Mouse (Mus musculus) kidney, adult 2 months (tissue): ENCODE data around the gene Pax4. TPM values are rescaled to one million over a fixed set of nuclear protein-coding genes. Genes with fewer than 3 reads are reported as not detected.

Source experiments
- DNase-seq: peaks from one replicate; pipeline ENCODE4 v3.0.0; 2021
- H3K27ac ChIP-seq: fragments of 200-500 bp; 2 replicates; pipeline ENCODE4 v1.5.1; 2012; ENCODE audit warnings: low read depth, low read length, control low read depth, inconsistent platforms; ENCODE audit not compliant: insufficient read depth
- H3K27me3 ChIP-seq: fragments of 200-500 bp; replicated peaks from 2 replicates; pipeline ENCODE4 v1.6.1; 2012; ENCODE audit warnings: mild to moderate bottlenecking, moderate library complexity, low read length, inconsistent platforms; ENCODE audit not compliant: control insufficient read depth, insufficient read depth
- H3K36me3 ChIP-seq: fragments of 200-500 bp; 2 replicates; pipeline ENCODE4 v1.6.1; 2012; ENCODE audit warnings: mild to moderate bottlenecking, moderate library complexity, low read length, inconsistent platforms; ENCODE audit not compliant: control insufficient read depth, insufficient read depth
- H3K4me1 ChIP-seq: fragments of 200-500 bp; 2 replicates; pipeline ENCODE4 v1.6.1; 2011; ENCODE audit warnings: low read length; ENCODE audit not compliant: control insufficient read depth, insufficient read depth
- H3K4me3 ChIP-seq: fragments of 200-500 bp; 2 replicates; pipeline ENCODE4 v1.5.1; 2011; ENCODE audit warnings: mild to moderate bottlenecking, low read depth, low read length, control low read depth; ENCODE audit not compliant: insufficient read depth
- CTCF ChIP-seq: fragments of 200-500 bp; conservative IDR thresholded peaks from 2 replicates; pipeline ENCODE4 v1.5.1; 2011; ENCODE audit warnings: low read depth, mild to moderate bottlenecking, control low read depth, low read length, moderate library complexity, mixed read lengths; ENCODE audit not compliant: insufficient read depth, insufficient read length
- POLR2A ChIP-seq: fragments of 200-500 bp; IDR thresholded peaks from one replicate; pipeline ENCODE4 v1.6.1; 2011; ENCODE audit warnings: low read depth, low read length, control low read depth
- WGBS: fragments of 180-500 bp; shearing (Covaris S2); methylation state at CpG from one replicate; pipeline ENCODE4 v1.1.7; 2018; 5-methylcytosine and 5-hydroxymethylcytosine counted together
- polyA plus RNA-seq: library from polyadenylated mRNA; depleted of rRNA; stranded (reverse); fragments of >200 nt; gene quantifications from 2 replicates; pipeline ENCODE4 v1.2.3, GENCODE M21; 2012

Pax4 gene
- polyA plus RNA-seq, 1 experiment: not detected

DNA sequence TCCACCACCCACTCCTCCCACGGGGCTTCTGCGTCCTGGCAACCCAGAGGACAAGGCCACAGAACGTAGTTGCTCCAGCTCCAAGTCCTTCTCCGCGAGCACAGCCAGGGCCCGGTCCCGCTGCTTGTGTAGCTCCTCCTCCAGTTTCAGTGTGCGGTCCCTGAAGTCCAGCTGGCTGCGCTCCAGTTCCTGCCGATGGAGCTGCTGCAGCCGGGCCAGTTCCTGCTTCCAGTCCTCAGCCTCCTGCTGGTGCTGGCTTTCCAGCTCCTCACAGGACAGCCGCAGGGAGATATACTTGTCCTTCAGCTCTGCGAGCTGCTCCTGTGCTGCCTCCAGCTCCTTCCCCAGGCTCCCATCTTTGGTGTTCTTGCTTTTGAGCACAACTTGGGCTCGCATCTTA lies 30.7 kb downstream of the Pax4 start:
- Histone ChIP-seq H3K36me3 (no peaks in the 10 kb centered on the region), H3K27ac (no peak overlapping the region), H3K4me3 (no peak overlapping the region), H3K27me3 (no peaks in the 10 kb centered on the region), H3K4me1 (peaks cover 4% of the 10 kb centered on the region; the same call in 1 of the 2 replicates)
- no peak for TF ChIP-seq POLR2A
- no peak for TF ChIP-seq CTCF
- DNase-seq: peak; percentile 91
- WGBS: 56% methylated on average over 14 of the region's 14 CpGs

DNA sequence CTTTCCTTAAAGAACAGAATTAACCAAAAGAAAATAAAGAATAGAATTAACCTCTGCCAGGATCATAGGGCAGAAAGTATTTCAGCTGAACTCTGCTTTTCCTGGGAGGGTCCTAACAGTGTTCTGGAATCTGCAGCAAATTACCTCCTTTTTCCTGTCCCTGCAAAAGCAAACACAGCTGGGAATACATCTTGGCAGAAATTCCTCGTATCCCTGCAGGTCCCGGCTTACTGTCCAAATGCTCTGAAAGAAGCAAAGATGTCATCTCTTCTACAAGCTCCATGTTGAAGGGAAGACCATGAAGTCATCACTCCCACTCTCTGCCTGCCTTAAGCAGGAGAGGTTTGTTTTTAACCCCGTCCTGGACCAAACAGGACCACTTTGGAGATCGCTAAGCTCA lies 32.2 kb downstream of the Pax4 start:
- peak overlapping the region; percentile 65 for H3K27ac ChIP-seq
- no peaks in the 10 kb centered on the region for H3K36me3 ChIP-seq
- peak; percentile 50 for DNase-seq
- H3K4me3 ChIP-seq: no peak overlapping the region
- 52% methylated on average over 4 of the region's 4 CpGs for WGBS
- no peaks in the 10 kb centered on the region for H3K27me3 ChIP-seq
- H3K4me1 ChIP-seq: peaks cover 4% of the 10 kb centered on the region; the same call in 1 of the 2 replicates
- no peak for TF ChIP-seq CTCF
- TF ChIP-seq POLR2A: no peak

DNA sequence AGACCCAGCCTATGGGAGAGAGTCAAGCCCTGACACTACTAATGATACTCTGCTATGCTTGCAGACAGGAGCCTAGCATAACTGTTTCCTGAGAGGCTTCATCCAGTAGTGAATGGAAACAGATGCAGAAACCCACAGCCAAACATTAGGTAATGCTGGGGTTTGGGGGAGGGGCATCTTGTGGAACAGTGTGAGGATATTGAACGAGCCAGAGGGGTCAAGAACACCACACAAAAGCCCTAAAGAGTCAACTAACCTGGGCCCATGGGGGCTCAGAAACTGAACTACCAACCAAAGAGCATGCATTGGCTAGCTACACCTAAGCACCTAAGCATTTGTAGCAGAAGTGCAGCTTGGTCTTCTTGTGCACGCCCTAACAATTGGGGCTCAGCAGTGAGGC lies 37.9 kb downstream of the Pax4 start:
- WGBS: 85% methylated on average over 2 of the region's 2 CpGs
- H3K4me1 ChIP-seq: no peaks in the 10 kb centered on the region
- H3K27me3 ChIP-seq: no peaks in the 10 kb centered on the region; the same call in 1 of the 2 replicates
- DNase-seq: no peak
- no peak overlapping the region for H3K27ac ChIP-seq
- no peak overlapping the region for H3K4me3 ChIP-seq
- no peaks in the 10 kb centered on the region for H3K36me3 ChIP-seq
- TF ChIP-seq CTCF: no peak

DNA sequence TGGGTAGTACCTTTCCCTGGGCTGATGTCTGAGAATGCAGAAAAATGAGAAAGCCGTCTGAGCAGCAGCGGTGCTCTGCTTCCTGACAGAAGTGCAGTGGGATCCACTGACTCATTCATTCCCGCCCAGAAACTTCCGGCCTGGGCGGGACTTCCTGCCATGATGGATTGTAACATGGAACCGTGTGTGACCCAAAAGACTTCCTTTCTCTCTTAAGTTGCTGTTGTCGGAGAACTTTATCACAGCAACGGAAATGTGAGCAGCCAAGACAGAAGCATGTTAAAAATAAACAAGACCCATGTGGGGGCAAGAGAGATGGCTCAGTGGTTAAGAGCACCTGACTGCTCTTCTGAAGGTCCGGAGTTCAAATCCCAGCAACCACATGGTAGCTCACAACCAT lies 39.1 kb downstream of the Pax4 start:
- H3K27me3 ChIP-seq: no peaks in the 10 kb centered on the region; the same call in 1 of the 2 replicates
- TF ChIP-seq POLR2A (no peak), CTCF (no peak)
- no peaks in the 10 kb centered on the region for H3K36me3 ChIP-seq
- WGBS: 58% methylated on average over 9 of the region's 9 CpGs
- peak; percentile 77 for DNase-seq
- no peak overlapping the region for H3K27ac ChIP-seq
- H3K4me3 ChIP-seq: no peak overlapping the region
- H3K4me1 ChIP-seq: no peaks in the 10 kb centered on the region

DNA sequence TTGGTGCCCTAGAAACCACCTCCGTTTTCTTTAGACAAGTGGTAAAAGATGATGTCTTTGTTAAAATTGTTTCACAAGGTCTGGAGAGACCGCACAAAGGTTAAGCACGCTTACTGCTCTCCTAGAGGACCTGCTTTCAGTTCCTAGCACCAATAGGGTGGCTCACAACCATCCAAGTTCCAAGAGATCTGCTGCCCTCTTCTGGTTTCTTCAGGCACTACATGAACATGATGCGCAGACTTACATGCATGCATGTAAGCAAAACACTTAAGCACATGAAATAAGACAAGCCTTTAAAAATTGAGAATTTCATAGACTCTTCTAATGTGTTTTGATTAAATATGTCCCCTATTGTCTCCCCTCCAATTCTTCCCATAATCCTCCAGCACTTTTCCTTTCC lies 49.4 kb downstream of the Pax4 start:
- H3K27ac ChIP-seq: no peak overlapping the region
- 95% methylated on average over 4 of the region's 4 CpGs for WGBS
- peaks cover 6% of the 10 kb centered on the region for H3K27me3 ChIP-seq
- H3K36me3 ChIP-seq: no peaks in the 10 kb centered on the region
- no peak overlapping the region for H3K4me3 ChIP-seq
- H3K4me1 ChIP-seq: 0 out of 2 replicates have a peak, but pooled peaks cover 3% of the 10 kb centered on the region
- TF ChIP-seq CTCF (no peak), POLR2A (no peak)
- DNase-seq: no peak

DNA sequence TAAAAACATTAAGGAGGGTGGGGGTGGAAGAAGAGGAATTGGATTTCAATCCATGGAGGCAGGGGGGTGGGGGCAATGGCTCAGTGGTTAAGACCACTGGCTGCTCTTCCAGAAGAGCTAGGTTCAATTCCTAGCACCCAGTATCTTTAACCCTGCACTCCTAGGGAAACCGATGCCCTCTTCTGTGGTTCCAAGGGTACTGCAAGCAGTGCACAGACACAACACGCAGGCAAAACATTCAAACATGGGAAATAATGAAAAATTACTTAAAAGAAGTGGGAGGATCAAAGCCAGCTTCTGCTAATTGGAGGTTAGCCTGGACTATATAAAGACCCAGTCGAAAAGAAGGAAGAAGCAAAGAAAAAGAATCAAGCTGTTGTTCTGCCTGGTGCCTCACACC lies 50.4 kb downstream of the Pax4 start:
- 0 out of 2 replicates have a peak, but pooled peaks cover 3% of the 10 kb centered on the region for H3K4me1 ChIP-seq
- H3K36me3 ChIP-seq: no peaks in the 10 kb centered on the region
- WGBS: 89% methylated on average over 3 of the region's 3 CpGs
- DNase-seq: no peak
- TF ChIP-seq POLR2A: no peak
- 0 out of 2 replicates have a peak, but pooled peaks have one; percentile 10 for TF ChIP-seq CTCF
- H3K27ac ChIP-seq: no peak overlapping the region
- H3K27me3 ChIP-seq: peaks cover 6% of the 10 kb centered on the region
- no peak overlapping the region for H3K4me3 ChIP-seq

DNA sequence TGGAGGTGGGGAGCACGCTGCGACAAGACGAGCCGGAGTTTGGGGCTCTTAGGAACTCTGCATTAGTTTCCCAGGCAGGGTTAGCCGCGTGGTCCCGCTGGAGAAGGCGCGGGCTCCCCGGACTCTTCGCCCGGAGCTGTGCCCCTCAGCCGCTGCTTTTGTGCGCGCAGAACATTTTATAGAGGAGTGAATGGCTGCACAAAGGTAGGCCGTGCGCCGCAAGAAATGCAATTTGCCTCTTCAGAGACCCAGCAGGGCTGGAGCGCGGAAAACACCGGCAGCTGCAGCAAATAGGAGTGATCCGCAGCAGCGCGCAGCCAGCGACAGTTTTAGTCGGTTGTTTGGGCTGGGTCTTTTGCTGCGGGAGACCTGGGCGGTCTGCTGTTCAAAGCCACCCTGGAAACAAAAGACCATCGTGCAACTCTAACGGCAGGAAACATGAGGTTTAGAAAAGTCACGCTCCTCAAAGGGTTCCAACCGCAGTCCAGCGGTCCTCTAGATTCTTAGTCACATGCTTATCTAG lies 51.4 kb downstream of the Pax4 start, which contains the start of gene Zfp800:
TSS of gene Zfp800 (minus strand) at position 325 of the 523 bp plus-strand sequence.
- Histone ChIP-seq H3K27ac (no peak within 1 kb of the TSS), H3K36me3 (no peaks in the 10 kb centered on the region), H3K4me3 (peak within 1 kb of the TSS; percentile 47), H3K27me3 (peaks cover 6% of the 10 kb centered on the region), H3K4me1 (0 out of 2 replicates have a peak, but pooled peaks cover 3% of the 10 kb centered on the region)
- no peak for DNase-seq
- 2% methylated on average over 33 of the region's 33 CpGs for WGBS
- TF ChIP-seq CTCF (no peak), POLR2A (no peak)
